Mouse (Mus musculus) erythroblast, adult 5-6 weeks (primary cell): ENCODE results near the gene Purb. TPM values are rescaled to one million over a fixed set of nuclear protein-coding genes. Genes with fewer than 3 reads are reported as not detected.

Experiments
- ATAC-seq: replicated peaks from 2 replicates; pipeline ENCODE4 v1.8.0; 2016; ENCODE audit warnings: moderate number of reproducible peaks, mild to moderate bottlenecking, moderate TSS enrichment, inconsistent platforms; ENCODE audit not compliant: poor library complexity, low FRiP score, severe bottlenecking
- total RNA-seq, 2 experiments: library from RNA; stranded (forward) in 1 of 2; stranded (reverse) in 1 of 2; fragments of 150-400 nt in 1 of 2; fragments of 200-764, 138-1000 nt in 1 of 2; gene quantifications; 2 replicates each; pipeline versions ENCODE4 v1.2.3 to v1.2.4; 2015 to 2017; ENCODE audit warnings: low replicate concordance in 2 of 2

Gene Purb
- total RNA-seq (2015; ENCODE audit: low replicate concordance) (16.1 and 21.9 TPM in 2 replicates), total RNA-seq (2017; ENCODE audit: low replicate concordance) (13.0 and 19.0 TPM in 2 replicates)

DNA sequence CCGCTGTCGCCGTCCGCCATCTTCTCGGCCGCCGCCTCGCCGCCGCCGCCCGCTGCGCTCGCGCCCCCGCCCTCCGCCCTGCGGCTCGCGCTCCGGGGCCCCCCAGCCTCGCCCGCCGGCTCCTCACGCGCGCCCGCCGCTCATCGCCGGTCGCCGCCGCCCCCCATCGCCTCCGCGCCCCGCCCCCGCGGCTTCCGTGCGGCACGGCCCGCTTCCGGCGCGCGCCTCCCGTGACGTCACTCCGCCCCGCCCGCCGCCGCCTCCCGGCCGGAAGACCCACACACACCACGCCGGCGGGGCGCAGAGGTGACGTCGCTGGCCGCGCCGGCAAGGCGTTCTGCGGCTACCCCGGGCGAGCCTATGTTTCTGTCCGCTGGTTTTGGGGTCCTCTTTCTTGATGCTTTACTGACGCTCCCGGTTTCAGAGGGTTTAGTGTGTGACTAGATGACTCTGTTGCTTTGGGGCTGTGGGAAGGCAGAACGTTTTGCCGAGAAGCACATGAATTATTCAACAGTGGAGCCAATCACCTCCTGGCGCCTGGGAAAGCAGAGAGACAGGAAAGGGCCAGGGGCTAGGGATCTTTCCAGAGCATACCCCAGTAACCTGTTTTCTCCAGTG, at the start of gene Purb:
Gene Purb (minus strand): TSS at position 51 of the 618 bp plus-strand sequence.
- peak; percentile 93 for ATAC-seq

DNA sequence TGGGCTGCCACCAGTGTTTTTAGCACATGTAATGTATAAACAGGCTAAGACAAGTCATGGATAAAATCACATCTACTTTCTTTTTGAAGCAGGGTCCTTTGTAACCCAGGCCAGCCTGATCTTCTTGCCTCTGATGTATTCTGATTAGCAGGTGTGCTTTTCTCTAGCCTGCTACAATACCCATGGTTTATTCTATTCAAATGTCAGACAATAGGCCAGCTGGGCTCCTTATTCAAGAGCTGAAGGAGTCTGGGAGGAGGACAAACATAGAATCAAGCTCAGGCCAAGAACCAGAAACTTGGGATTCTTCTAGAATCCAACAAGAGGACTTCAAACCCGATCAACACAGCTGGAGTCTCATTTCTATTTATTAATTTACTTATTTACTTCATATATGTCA, 49.5 kb upstream of the Purb start:
- no peak for ATAC-seq

DNA sequence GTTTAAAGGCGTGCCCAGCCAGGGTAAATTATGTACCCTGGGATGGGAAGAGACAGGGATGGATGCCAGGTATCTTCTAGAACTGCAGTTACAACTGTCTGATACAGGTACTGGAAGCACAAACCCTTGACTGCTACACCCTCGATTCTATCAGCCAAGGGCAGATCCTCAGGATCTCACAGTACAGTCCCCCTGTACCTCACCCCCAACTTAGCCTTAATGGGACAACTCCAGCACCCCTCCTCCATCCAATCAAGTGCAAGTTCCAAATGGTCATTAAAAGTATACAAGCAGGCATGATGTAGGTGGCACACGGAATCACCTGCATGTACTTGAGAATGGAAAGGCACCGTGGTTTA, 49.1 kb upstream of the Purb start:
- no peak for ATAC-seq

DNA sequence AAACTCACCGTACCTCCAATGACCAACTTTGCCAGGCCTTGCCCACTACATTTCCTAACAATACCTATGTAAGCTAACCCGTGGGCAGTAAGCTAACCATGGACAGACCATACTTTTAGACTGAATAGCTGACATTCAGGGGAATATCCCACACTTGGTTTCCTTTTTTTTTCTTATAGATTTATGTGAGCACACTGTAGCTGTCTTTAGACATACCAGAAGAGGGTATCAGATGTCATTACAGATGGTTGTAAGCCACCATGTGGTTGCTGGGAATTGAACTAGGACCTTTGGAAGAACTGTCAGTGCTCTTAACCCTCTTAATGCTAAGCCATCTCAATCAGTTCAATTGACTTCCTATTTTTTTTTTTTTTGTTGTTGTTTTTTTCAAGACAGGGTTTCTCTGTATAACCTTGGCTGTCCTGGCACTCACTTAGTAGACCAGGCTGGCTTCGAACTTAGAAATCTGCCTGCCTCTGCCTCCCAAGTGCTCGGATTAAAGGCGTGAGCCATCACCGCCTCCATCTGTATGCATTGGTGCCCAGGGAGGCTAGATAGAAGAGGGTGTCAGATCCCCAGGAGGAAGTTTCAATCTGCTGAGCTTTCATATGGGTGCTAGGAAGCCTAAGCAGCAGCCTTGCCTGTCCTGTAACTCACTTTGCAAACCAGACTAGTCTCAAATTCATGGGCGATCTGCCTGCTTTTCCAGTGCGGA, 48.6 kb upstream of the Purb start:
- no peak for ATAC-seq

DNA sequence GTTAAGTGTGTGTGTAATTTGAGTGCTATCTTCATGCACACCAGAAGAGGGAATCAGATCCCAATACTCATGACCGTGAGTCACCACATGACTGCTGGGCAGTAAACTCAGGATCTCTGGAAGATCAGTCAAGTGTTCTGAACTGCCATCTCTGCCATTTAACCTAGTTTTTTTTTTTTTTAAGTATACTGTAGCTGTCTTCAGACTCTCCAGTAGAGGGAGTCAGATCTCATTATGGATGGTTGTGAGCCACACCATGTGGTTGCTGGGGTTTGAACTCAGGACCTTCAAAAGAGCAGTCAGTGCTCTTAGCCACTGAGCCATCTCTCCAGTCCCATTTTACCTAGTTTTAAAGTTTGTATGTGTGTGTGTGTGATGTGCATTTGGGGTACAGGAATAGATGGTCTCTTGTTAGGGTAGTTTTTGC, 48.0 kb upstream of the Purb start:
- no peak for ATAC-seq

DNA sequence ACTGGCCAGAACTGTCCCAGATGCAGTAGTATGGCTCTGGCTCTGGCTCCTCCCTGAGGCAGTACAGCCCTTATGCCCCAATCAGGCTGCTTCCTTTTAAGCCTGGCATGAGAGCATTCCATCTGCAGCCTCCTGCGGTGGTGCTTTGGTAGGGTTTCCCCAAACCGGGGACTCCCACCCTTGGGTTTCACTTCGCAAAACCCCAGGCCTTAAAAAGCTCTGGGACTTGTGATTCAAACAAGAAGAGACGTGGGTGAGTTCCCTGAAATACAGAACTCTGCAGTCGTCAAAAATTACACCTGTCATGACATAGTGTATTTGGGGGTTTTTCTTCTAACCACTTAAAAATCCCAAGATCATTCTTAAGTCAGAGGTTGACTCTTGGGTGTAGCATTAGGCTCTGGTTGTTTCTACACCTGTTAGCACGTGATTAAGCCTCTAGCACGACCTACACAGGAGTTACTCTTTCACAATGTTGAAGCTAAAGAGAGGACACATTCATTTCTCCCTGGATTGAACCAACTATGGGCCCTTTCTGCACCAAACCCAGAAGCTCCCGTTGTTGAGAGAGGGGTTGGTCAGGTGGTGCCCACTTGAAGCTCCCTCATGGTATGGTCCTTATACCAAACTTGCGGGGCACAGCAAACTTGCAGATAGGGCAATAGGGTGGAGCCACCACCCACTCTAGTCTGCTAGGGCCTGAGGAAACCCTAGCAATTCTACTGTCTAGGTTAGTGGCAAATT, 47.2 kb upstream of the Purb start:
- no peak for ATAC-seq

DNA sequence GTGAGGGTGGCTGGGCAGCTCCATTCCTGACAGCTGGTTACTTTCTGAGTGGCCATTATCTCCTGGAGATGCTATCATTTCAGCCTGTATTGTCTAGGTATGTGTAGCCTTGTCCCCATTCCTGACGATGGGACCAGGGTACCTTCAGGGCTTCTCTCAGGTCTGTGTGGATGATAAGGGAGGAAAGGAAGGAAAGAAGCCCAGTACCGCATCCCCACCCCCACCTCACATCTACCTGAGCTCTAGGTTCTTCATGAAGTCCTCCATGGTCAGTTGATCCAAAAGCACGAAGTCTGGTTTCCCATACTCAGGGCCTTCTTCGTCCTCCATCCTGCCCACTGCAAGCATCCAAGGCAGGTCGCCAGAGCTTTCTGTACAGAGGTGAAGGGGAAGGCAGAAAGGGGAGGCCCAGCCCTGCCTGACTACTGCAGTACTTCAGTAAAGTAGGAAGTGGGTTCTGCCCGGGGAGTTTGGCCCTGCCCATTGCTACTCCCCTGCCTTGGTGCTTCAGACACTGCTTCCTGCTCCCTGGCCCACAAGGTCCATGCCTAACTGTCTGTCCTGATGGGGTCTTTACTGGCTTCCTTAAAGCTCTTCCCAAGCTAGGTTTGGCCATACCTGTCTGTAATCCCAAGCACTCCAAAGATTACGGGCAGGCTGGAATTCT, 44.9 kb upstream of the Purb start, which contains the start of gene Myo1g:
Gene Myo1g (minus strand): TSS at position 459 of the 667 bp plus-strand sequence.
- ATAC-seq = no peak

DNA sequence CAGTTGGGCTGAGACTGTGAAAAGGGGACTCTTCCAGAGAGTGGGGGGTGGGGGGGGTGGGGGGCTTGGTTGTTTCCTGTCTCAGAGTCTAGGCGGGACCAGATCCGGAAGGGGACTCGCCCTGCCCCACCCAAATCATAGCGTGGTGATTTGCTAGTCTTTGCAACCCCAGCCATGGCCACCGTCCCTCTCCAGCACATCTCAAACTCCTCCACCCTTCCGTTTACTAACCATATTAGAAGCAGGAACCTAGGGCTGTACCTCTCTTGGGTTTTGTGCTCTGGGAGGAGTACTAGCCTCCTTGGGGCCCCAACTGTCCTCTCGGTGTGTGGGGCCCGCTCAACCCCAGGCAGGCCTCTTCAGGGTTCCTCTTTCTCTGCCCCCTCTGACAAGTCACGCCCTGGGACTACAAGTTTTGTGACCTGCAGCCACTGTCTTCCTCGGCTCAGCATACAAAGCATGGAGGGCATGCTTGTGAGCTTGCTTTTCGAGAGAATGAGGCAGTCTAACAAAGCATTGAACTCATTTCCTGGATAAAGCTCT, 43.8 kb upstream of the Purb start:
- ATAC-seq = no peak

DNA sequence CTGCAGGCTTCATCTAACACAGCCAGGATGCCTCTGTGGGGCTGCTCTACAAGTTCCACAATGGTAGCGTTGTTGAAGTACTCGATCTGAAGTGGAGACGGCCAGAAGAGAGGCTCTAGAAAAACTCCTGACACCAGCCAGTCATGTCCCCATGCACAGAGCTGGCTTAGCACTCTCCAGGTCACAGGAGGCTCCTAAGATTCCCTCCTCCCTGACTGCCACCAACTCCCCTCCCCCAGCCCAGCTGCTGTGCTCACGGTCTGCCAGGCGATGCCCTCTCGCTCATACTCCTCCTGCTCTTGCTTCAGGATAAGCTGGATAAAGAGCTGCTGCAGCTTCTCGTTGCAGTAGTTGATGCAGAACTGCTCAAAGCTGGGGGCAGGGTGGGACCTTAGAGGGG, 39.1 kb upstream of the Purb start:
- no peak for ATAC-seq

DNA sequence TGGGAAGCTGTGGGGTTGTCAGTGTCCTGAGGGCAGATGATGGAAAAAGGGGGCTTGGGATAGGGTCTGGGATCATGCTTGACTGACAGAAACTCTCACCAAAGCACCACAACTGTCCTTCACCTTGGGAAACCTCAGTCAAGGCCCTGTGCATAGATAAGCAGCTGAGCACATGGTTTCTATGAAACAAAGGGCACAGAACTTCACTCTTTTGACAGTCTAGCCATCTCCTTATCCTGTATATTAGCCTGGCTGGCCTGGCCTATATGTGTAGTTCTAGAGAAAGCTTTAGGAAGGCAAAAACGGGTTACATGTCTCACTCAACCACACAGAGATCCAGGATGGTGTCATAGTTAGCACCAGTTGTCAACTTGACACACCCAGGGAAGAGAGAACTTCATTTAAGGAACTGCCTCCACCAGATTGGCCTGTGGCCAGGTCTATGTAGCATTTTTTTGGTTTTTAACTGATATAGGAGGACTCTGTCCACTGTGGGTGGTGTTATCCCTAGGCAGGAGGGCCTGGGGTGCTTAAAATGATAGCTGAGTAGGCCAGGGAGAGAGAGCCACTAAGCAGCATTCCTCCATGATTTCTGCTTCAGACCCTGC, 32.7 kb upstream of the Purb start:
- ATAC-seq = no peak

DNA sequence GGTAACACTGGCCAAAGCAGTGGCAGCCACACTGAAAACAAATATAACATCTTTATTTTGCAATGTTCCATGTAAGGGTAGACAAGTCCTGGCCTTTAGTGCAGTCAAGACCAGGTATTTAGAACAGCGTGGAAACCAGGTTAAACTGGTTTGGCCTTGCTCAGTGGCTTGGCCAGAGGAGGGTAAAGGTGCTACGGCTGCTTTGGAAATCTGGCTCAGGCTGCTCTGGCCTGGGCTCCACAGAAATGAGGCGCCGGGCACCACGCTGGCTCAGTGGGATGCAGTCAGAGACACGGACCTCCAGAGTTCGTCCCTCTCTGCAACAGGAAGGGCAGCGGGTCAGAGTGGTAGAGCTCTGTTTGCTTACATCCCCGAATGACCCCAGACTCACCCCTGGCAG, 30.8 kb upstream of the Purb start:
- ATAC-seq = no peak

DNA sequence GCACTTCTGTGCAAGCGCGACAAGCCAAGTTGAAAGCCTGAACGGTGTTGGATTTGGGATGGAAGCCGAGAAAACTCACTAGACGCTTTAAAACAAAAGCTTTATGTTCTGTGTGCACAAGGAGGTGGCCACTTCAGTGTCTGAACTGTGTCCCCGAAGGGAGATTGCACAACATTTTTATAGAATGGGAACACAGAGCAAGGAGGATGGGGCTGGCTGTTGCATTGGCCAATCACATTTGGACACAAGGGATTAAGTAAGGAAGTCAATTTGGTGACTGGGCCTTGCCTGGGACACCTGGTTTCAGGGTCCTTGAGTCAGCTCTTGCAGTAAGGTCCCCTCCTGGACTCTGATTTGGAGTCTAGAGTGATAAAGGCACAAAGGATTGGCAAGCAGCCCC, 29.0 kb upstream of the Purb start:
- ATAC-seq = no peak

DNA sequence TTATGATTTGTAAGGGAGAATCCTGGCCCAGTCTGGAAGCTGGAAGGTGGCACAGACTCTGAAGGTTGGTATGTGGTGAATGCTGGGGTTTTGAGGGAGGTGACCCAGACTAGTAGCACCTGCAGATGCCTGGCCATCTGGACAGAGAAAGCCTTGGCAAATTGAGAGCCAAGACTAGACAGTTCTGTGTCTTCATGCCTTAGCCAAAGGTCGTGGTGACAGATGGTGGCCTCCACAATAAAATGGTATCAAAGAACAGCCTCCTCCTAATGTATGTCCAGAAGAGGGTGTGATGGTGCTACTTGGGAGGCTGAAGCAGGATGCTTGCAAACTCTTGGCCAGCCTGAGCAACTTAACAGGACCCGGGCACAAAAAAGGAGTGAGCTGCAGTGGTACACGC, 28.5 kb upstream of the Purb start:
- ATAC-seq = no peak

DNA sequence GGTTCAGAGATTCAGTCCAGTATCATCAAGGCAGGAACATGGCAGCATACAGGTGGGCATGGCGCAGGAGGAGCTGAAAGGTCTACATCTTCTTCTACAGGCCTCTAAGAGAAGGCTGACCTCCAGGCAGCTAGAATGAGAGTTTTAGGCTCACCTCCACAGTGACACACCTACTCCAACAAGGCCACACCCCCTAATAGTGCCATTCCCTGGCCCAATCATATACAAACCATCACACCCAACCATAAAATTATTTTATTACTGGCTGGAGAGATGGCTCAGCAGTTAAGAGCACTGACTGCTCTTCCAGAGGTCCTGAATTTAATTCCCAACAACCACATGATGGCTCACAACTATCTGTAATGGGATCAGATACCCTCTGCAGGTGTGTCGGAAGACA, 26.8 kb upstream of the Purb start:
- ATAC-seq = no peak

DNA sequence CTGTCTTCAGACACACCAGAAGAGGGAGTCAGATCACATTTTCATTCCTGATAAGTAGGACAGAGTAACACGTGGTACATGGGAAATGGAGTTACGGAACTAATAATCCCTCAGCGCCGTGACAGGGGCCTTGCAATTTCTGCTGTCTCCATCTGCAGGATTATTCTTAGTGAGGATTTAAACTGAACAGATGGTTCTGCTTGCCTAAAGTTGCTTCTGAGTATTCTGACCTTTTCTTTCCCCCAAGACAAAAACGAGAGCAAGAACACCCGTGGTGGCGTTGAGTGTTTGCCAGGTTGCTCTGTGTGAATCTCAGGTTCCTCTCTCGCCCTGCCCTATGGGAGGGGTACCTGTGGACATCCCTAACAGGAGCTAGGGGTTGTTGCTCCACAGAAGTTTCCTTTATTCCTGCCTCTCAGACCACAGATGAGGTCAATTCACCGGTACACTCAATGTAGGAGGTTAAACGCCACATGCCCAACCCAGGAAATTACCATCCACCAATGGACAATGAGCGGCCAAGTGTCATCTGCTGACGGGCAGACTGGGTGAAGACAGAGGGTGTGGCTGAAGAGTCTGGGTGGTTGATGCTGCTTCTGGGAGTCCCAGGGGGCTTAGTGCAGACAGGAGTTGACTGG, 21.7 kb upstream of the Purb start:
- no peak for ATAC-seq

DNA sequence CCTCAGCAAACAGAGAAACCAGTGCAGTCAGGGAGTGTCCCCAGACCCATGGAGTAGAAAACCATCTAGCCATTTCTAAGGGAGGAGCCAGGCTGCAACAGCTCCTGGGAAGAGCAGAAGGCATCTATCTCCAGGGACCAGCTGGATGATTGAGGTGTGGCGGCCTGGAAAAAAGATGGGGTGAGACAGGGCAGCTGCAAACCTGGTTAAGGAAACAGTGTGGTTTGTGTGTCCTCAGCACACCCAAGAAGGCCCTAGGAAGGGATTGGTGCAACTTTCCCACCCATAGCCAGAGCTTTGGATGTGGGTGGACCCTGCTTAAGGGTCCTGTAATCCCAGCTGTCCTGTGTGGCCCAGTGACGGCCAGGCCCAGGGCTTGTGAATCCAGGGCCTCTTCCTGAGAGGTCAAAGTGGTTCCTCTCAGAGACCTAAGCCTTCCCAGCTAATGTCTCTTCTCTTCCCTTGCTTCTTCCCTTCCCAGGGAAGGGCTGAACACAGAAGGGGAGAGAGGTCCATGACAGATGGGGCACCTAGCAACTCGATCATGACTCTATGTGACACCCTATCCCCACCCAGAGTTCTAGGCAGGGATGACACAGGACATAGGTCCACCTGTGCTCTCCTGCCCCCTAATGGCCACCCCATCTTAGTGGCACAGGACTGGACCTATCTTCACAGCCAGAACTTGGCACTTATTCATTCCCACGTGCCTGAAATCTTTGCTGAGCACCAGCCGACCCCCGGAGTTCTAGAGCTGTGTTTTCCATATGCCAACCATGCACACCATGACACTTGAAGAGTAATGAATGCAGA, 14.2 kb upstream of the Purb start:
- peak; percentile 93 for ATAC-seq

DNA sequence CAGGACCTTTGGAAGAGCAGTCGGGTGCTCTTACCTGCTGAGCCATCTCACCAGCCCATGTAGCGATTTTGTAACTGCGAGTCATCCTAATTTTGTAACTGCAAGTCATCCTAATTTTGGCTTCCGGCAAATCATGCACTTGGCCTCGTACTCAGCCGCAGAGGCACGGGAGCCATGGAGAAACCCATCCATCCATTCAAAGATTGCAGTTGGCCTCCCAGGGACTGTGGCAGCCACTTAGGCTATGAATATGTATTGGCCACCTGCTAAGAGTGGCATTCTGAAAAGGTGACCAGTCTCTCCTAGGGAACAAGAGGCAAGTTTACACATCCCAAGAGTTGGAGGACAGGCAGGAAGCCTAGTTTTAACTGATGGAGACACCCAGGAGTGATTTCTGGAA, 13.5 kb upstream of the Purb start:
- no peak for ATAC-seq

DNA sequence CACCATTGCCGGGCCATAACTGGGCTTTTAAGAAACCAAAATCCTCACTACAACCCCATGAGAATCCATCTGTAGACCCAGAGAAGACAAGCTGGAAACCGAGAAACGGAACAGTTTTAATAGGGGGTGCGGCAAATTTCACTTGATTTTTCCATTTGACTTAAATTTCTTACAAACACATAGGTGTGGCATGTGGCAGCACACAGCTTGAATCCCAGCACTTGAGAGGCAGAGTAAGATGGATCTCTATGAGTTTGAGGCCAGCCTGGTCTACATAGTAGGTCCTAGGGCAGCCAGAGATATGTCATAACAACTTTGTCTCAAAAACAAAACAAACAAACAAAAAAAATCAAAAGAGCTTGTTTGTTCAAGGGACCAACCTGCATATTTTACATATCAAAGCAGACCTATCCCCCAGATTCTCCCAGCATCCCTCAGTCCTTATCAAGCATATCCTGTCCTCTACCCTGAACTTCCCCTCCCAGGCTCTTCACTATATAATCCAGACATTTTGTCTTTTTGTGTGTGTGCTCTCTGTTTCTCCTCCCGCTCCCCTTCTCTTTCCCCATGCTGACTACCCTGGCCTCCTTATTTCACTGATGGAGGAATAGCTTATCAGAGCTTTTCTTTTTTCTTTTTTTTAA, 12.4 kb upstream of the Purb start:
- ATAC-seq = no peak
